Mouse (Mus musculus): Measurements from ENCODE around the gene Zfhx3. TPM values are rescaled to one million over a fixed set of nuclear protein-coding genes. Genes with fewer than 3 reads are reported as not detected.

Gene Zfhx3
- total and polyA plus RNA-seq, 2 experiments, result 1.3 to 1.5 TPM

- H3K4me1 ChIP-seq (ENCODE audit: control insufficient read depth, insufficient read depth, low read length), result no peaks in the 10 kb centered on the region
- 64% methylated on average over 4 of the region's 4 CpGs for WGBS
- no peaks in the 10 kb centered on the region for H3K27me3 ChIP-seq (ENCODE audit: control insufficient read depth, insufficient read depth, low read length)
- no peak for TF ChIP-seq POLR2A (IDR thresholded peaks at IDR 0.05; ENCODE audit: extremely low read depth, insufficient read depth, low read length)
- no peak for TF ChIP-seq CTCF (IDR thresholded peaks at IDR 0.05; ENCODE audit: low read depth, low read length)
- no peak overlapping the region for H3K9ac ChIP-seq (ENCODE audit: low read depth, low read length)
- H3K27ac ChIP-seq (replicated peaks; ENCODE audit: insufficient read depth, low read depth, low read length), result no peak overlapping the region
- H3K36me3 ChIP-seq (ENCODE audit: control insufficient read depth, insufficient read depth, low read length), result no peaks in the 10 kb centered on the region
- no peak for DNase-seq (ENCODE audit: extremely low read depth, low read depth, low spot score)
- no peaks in the 10 kb centered on the region for H3K79me2 ChIP-seq (ENCODE audit: control insufficient read depth, insufficient read depth, low read length)
- no peak overlapping the region for H3K4me3 ChIP-seq (ENCODE audit: insufficient read depth, low read depth, low read length)
These were observed 80.0 kb downstream of the Zfhx3 start for GRCm38 (mm10) chr8:108022404-108022803.

- Histone ChIP-seq H3K27me3 (ENCODE audit: control insufficient read depth, insufficient read depth, low read length) (no peaks in the 10 kb centered on the region), H3K36me3 (ENCODE audit: control insufficient read depth, insufficient read depth, low read length) (no peaks in the 10 kb centered on the region), H3K9ac (ENCODE audit: low read depth, low read length) (no peak overlapping the region), H3K27ac (replicated peaks; ENCODE audit: insufficient read depth, low read depth, low read length) (no peak overlapping the region), H3K79me2 (ENCODE audit: control insufficient read depth, insufficient read depth, low read length) (no peaks in the 10 kb centered on the region), H3K4me1 (ENCODE audit: control insufficient read depth, insufficient read depth, low read length) (no peaks in the 10 kb centered on the region), H3K4me3 (ENCODE audit: insufficient read depth, low read depth, low read length) (no peak overlapping the region)
- 81% methylated on average over 4 of the region's 4 CpGs for WGBS
- peak; percentile 1 for DNase-seq (ENCODE audit: extremely low read depth, low read depth, low spot score)
- TF ChIP-seq POLR2A (IDR thresholded peaks at IDR 0.05; ENCODE audit: extremely low read depth, insufficient read depth, low read length) (no peak), CTCF (IDR thresholded peaks at IDR 0.05; ENCODE audit: low read depth, low read length) (no peak)
These were observed 81.9 kb downstream of the Zfhx3 start for GRCm38 (mm10) chr8:108024331-108024730.

- no peaks in the 10 kb centered on the region for H3K27me3 ChIP-seq (ENCODE audit: control insufficient read depth, insufficient read depth, low read length)
- no peaks in the 10 kb centered on the region for H3K4me1 ChIP-seq (ENCODE audit: control insufficient read depth, insufficient read depth, low read length)
- no peak overlapping the region for H3K9ac ChIP-seq (ENCODE audit: low read depth, low read length)
- no peaks in the 10 kb centered on the region for H3K79me2 ChIP-seq (ENCODE audit: control insufficient read depth, insufficient read depth, low read length)
- DNase-seq (ENCODE audit: extremely low read depth, low read depth, low spot score), result no peak
- TF ChIP-seq POLR2A (IDR thresholded peaks at IDR 0.05; ENCODE audit: extremely low read depth, insufficient read depth, low read length), result no peak
- peak; percentile 43 for TF ChIP-seq CTCF (IDR thresholded peaks at IDR 0.05; ENCODE audit: low read depth, low read length)
- no peak overlapping the region for H3K27ac ChIP-seq (replicated peaks; ENCODE audit: insufficient read depth, low read depth, low read length)
- H3K4me3 ChIP-seq (ENCODE audit: insufficient read depth, low read depth, low read length), result no peak overlapping the region
- 91% methylated on average over 2 of the region's 2 CpGs for WGBS
- H3K36me3 ChIP-seq (ENCODE audit: control insufficient read depth, insufficient read depth, low read length), result no peaks in the 10 kb centered on the region
These were observed 82.8 kb downstream of the Zfhx3 start for GRCm38 (mm10) chr8:108025249-108025648.

- WGBS, result 80% methylated on average over 11 of the region's 11 CpGs
- H3K4me3 ChIP-seq (ENCODE audit: insufficient read depth, low read depth, low read length), result no peak overlapping the region
- H3K9ac ChIP-seq (ENCODE audit: low read depth, low read length), result no peak overlapping the region
- no peak overlapping the region for H3K27ac ChIP-seq (replicated peaks; ENCODE audit: insufficient read depth, low read depth, low read length)
- DNase-seq (ENCODE audit: extremely low read depth, low read depth, low spot score), result no peak
- H3K36me3 ChIP-seq (ENCODE audit: control insufficient read depth, insufficient read depth, low read length), result no peaks in the 10 kb centered on the region
- TF ChIP-seq POLR2A (IDR thresholded peaks at IDR 0.05; ENCODE audit: extremely low read depth, insufficient read depth, low read length) (no peak), CTCF (IDR thresholded peaks at IDR 0.05; ENCODE audit: low read depth, low read length) (no peak)
- no peaks in the 10 kb centered on the region for H3K4me1 ChIP-seq (ENCODE audit: control insufficient read depth, insufficient read depth, low read length)
- H3K27me3 ChIP-seq (ENCODE audit: control insufficient read depth, insufficient read depth, low read length), result no peaks in the 10 kb centered on the region
- H3K79me2 ChIP-seq (ENCODE audit: control insufficient read depth, insufficient read depth, low read length), result no peaks in the 10 kb centered on the region
These were observed 84.4 kb downstream of the Zfhx3 start for GRCm38 (mm10) chr8:108026557-108027440.

GRCm38 (mm10) chr8:108027561-108028025 lies 85.1 kb downstream of the Zfhx3 start:
- no peaks in the 10 kb centered on the region for H3K79me2 ChIP-seq (ENCODE audit: control insufficient read depth, insufficient read depth, low read length)
- H3K27me3 ChIP-seq (ENCODE audit: control insufficient read depth, insufficient read depth, low read length), result no peaks in the 10 kb centered on the region
- H3K36me3 ChIP-seq (ENCODE audit: control insufficient read depth, insufficient read depth, low read length), result no peaks in the 10 kb centered on the region
- TF ChIP-seq POLR2A (IDR thresholded peaks at IDR 0.05; ENCODE audit: extremely low read depth, insufficient read depth, low read length), result no peak
- no peak for TF ChIP-seq CTCF (IDR thresholded peaks at IDR 0.05; ENCODE audit: low read depth, low read length)
- no peak overlapping the region for H3K27ac ChIP-seq (replicated peaks; ENCODE audit: insufficient read depth, low read depth, low read length)
- H3K4me1 ChIP-seq (ENCODE audit: control insufficient read depth, insufficient read depth, low read length), result no peaks in the 10 kb centered on the region
- DNase-seq (ENCODE audit: extremely low read depth, low read depth, low spot score), result no peak
- WGBS, result 57% methylated on average over 20 of the region's 20 CpGs
- H3K9ac ChIP-seq (ENCODE audit: low read depth, low read length), result no peak overlapping the region
- no peak overlapping the region for H3K4me3 ChIP-seq (ENCODE audit: insufficient read depth, low read depth, low read length)

- DNase-seq (ENCODE audit: extremely low read depth, low read depth, low spot score), result no peak
- Histone ChIP-seq H3K27me3 (ENCODE audit: control insufficient read depth, insufficient read depth, low read length) (no peaks in the 10 kb centered on the region), H3K4me3 (ENCODE audit: insufficient read depth, low read depth, low read length) (no peak overlapping the region), H3K36me3 (ENCODE audit: control insufficient read depth, insufficient read depth, low read length) (no peaks in the 10 kb centered on the region), H3K27ac (replicated peaks; ENCODE audit: insufficient read depth, low read depth, low read length) (no peak overlapping the region), H3K9ac (ENCODE audit: low read depth, low read length) (no peak overlapping the region), H3K4me1 (ENCODE audit: control insufficient read depth, insufficient read depth, low read length) (no peaks in the 10 kb centered on the region), H3K79me2 (ENCODE audit: control insufficient read depth, insufficient read depth, low read length) (no peaks in the 10 kb centered on the region)
- 71% methylated on average over 8 of the region's 8 CpGs for WGBS
- no peak for TF ChIP-seq POLR2A (IDR thresholded peaks at IDR 0.05; ENCODE audit: extremely low read depth, insufficient read depth, low read length)
- no peak for TF ChIP-seq CTCF (IDR thresholded peaks at IDR 0.05; ENCODE audit: low read depth, low read length)
These were observed 86.0 kb downstream of the Zfhx3 start for GRCm38 (mm10) chr8:108028440-108028839.
